Mouse (Mus musculus): ENCODE measurements around the gene Pax7. TPM values are rescaled to one million over a fixed set of nuclear protein-coding genes. Genes with fewer than 3 reads are reported as not detected.

Gene Pax7
- total and polyA plus RNA-seq, 3 experiments = not detected

DNA sequence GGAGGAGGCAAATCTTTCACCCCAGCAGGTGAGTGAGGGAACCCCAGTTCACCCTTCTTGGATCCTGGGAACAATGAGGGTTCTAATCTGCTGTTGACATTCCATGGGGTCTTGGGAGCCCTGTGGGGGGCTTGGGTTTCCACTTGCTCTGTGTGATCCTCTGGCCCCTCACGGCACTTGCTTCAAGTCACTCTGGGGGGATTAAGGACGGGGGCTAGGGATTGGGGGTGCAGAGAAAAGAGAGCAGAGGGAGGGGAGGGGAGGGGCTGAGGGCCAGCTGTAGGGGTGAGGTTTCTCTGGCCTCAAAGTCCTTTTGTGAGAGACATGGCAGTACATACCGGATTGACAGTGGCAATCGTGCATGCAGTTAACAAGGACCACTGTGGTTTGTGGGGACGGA lies 140.0 kb downstream of the Pax7 start:
- Histone ChIP-seq H3K9me3 (replicated peaks; ENCODE audit: insufficient read depth, low read length) (no peaks in the 10 kb centered on the region), H3K36me3 (ENCODE audit: control insufficient read depth in 1 of 2, insufficient read depth in 2 of 2, low read length in 2 of 2) (no peaks in the 10 kb centered on the region), H3K9ac (ENCODE audit: control insufficient read depth, low read depth, low read length, poor library complexity, severe bottlenecking) (no peak overlapping the region), H3K4me1 (ENCODE audit: control insufficient read depth in 1 of 2, insufficient read depth in 2 of 2, low read length in 2 of 2) (no peaks in the 10 kb centered on the region), H3K27ac (ENCODE audit: control insufficient read depth, low read depth, low read length) (no peak overlapping the region), H3K4me3 (ENCODE audit: control insufficient read depth in 1 of 2, insufficient read depth in 1 of 2, low read depth in 2 of 2, low read length in 2 of 2) (no peak overlapping the region), H3K79me2 (ENCODE audit: control insufficient read depth, insufficient read depth, low read length, poor library complexity) (no peaks in the 10 kb centered on the region), H3K27me3 (ENCODE audit: control insufficient read depth in 1 of 2, insufficient read depth in 2 of 2, low read length in 2 of 2) (no peaks in the 10 kb centered on the region)
- no peak for DNase-seq (ENCODE audit: low read depth, low spot score)
- no peak for TF ChIP-seq USF1 (IDR thresholded peaks at IDR 0.05; ENCODE audit: low read depth, low read length)
- no peak for TF ChIP-seq ZMIZ1 (IDR thresholded peaks at IDR 0.05; ENCODE audit: low read depth, low read length)
- no peak for TF ChIP-seq NRF1 (IDR thresholded peaks at IDR 0.05; ENCODE audit: insufficient read depth, low read depth, low read length, poor library complexity, severe bottlenecking)

DNA sequence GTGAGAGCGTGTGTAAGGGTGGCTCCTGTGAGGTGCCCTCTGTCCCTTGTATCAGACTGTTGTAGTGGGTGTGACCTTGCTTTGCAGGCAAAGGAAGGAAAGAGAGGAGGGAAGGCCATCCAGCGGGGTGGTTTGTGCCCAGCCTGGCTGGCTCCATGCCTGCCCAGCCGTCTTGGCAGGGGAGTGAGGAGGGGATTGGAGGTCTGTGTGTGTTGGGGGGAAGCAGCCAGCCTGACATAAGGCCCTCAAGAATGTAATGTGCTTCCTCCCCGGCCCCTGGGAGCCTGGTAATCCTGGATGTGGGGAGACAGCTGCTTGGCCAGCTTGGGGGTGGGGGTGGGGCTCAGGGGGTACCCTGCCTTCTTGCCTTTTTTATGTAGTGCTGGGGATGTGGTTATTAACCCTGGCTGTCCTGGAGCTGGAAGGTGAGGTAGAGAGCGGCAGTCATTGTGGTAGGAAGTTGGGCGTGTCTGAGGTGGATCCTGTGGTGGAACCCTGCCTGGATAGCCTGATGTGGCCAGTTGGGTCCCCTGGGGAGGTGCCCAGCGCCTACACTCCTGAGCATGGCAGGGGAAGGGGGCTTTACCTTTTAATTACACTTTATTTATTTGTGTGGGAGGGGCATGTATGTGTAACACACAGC lies 143.6 kb downstream of the Pax7 start:
- H3K9ac ChIP-seq (ENCODE audit: control insufficient read depth, low read depth, low read length, poor library complexity, severe bottlenecking) = no peak overlapping the region
- no peaks in the 10 kb centered on the region for H3K27me3 ChIP-seq (ENCODE audit: control insufficient read depth in 1 of 2, insufficient read depth in 2 of 2, low read length in 2 of 2)
- no peak for DNase-seq (ENCODE audit: low read depth, low spot score)
- TF ChIP-seq TAL1 (IDR thresholded peaks at IDR 0.05; ENCODE audit: low read length) (no peak), ZMIZ1 (IDR thresholded peaks at IDR 0.05; ENCODE audit: low read depth, low read length) (no peak), MAZ (IDR thresholded peaks at IDR 0.05; ENCODE audit: low read depth, low read length) (no peak), BHLHE40 (IDR thresholded peaks at IDR 0.05; ENCODE audit: borderline replicate concordance, low read depth, low read length) (no peak), USF2 (IDR thresholded peaks at IDR 0.05; ENCODE audit: borderline replicate concordance in 1 of 2, insufficient read depth in 1 of 2, low read depth in 1 of 2, low read length in 2 of 2) (no peak), KAT2A (conservative IDR thresholded peaks at IDR 0.05; ENCODE audit: low read depth, low read length) (no peak)
- no peaks in the 10 kb centered on the region for H3K36me3 ChIP-seq (ENCODE audit: control insufficient read depth in 1 of 2, insufficient read depth in 2 of 2, low read length in 2 of 2)
- no peaks in the 10 kb centered on the region for H3K79me2 ChIP-seq (ENCODE audit: control insufficient read depth, insufficient read depth, low read length, poor library complexity)
- H3K4me3 ChIP-seq (ENCODE audit: control insufficient read depth in 1 of 2, insufficient read depth in 1 of 2, low read depth in 2 of 2, low read length in 2 of 2) = no peak overlapping the region
- H3K27ac ChIP-seq (ENCODE audit: control insufficient read depth, low read depth, low read length) = no peak overlapping the region
- H3K4me1 ChIP-seq (ENCODE audit: control insufficient read depth in 1 of 2, insufficient read depth in 2 of 2, low read length in 2 of 2) = no peaks in the 10 kb centered on the region
- H3K9me3 ChIP-seq (replicated peaks; ENCODE audit: insufficient read depth, low read length) = no peaks in the 10 kb centered on the region

DNA sequence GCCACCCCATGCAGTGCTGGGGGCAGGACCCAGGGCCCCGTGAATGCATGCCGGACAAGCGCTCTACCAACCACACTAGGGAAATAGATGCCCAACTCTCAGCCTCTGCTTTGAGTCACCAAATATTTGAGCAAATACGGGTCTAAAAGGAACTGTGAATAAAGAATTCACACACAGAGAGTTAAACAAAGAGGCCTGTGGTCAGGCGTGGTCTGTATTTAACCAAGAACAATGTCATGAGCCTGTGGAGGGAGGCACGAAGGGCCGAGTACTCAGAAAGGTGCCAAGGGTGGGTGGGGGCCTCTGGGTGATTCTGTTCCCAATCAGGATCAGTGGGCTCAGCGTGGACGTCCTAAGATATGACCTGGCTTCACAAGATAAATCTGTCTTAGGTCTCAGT lies 145.3 kb downstream of the Pax7 start:
- H3K4me3 ChIP-seq (ENCODE audit: control insufficient read depth in 1 of 2, insufficient read depth in 1 of 2, low read depth in 2 of 2, low read length in 2 of 2) = no peak overlapping the region
- TF ChIP-seq BHLHE40 (IDR thresholded peaks at IDR 0.05; ENCODE audit: borderline replicate concordance, low read depth, low read length) (no peak), USF2 (IDR thresholded peaks at IDR 0.05; ENCODE audit: borderline replicate concordance in 1 of 2, insufficient read depth in 1 of 2, low read depth in 1 of 2, low read length in 2 of 2) (no peak), GATA1 (IDR thresholded peaks at IDR 0.05; ENCODE audit: low read depth, low read length) (no peak), MYB (IDR thresholded peaks at IDR 0.05; ENCODE audit: low read depth, low read length) (no peak), ELF1 (IDR thresholded peaks at IDR 0.05; ENCODE audit: low read depth, low read length) (no peak), MXI1 (IDR thresholded peaks at IDR 0.05; ENCODE audit: low read depth, low read length) (no peak), CHD2 (IDR thresholded peaks at IDR 0.05; ENCODE audit: low read length) (no peak), NRF1 (IDR thresholded peaks at IDR 0.05; ENCODE audit: insufficient read depth, low read depth, low read length, poor library complexity, severe bottlenecking) (no peak), KAT2A (conservative IDR thresholded peaks at IDR 0.05; ENCODE audit: low read depth, low read length) (no peak)
- no peak overlapping the region for H3K27ac ChIP-seq (ENCODE audit: control insufficient read depth, low read depth, low read length)
- H3K79me2 ChIP-seq (ENCODE audit: control insufficient read depth, insufficient read depth, low read length, poor library complexity) = no peaks in the 10 kb centered on the region
- H3K9ac ChIP-seq (ENCODE audit: control insufficient read depth, low read depth, low read length, poor library complexity, severe bottlenecking) = no peak overlapping the region
- no peaks in the 10 kb centered on the region for H3K36me3 ChIP-seq (ENCODE audit: control insufficient read depth in 1 of 2, insufficient read depth in 2 of 2, low read length in 2 of 2)
- DNase-seq (ENCODE audit: low read depth, low spot score) = no peak
- H3K9me3 ChIP-seq (replicated peaks; ENCODE audit: insufficient read depth, low read length) = no peaks in the 10 kb centered on the region
- H3K4me1 ChIP-seq (ENCODE audit: control insufficient read depth in 1 of 2, insufficient read depth in 2 of 2, low read length in 2 of 2) = no peaks in the 10 kb centered on the region
- no peaks in the 10 kb centered on the region for H3K27me3 ChIP-seq (ENCODE audit: control insufficient read depth in 1 of 2, insufficient read depth in 2 of 2, low read length in 2 of 2)

Other genes with a start within 250 kb of the Pax7 start
- gene Gm21969, start 230.3 kb downstream of the Pax7 start, total RNA-seq (2012; rRNA removed) = not detected in 2 replicates
- gene Gm21969, start 230.3 kb downstream of the Pax7 start, polyA plus RNA-seq (2012; ENCODE audit: insufficient read depth in 1 of 2, insufficient read length in 2 of 2, low read depth in 1 of 2, low replicate concordance in 2 of 2, missing spikeins in 1 of 2) = under 1 TPM in 1 of 2 experiments, not detected in 1; 0.03 TPM
- gene Aldh4a1, start 210.7 kb downstream of the Pax7 start, total RNA-seq (2012; rRNA removed) = 11.0 and 11.7 TPM in 2 replicates
- 10 to 100 TPM in 1 of 2 experiments, not detected in 1; 12.3 TPM for gene Aldh4a1, start 210.7 kb downstream of the Pax7 start, polyA plus RNA-seq (2012; ENCODE audit: insufficient read depth in 1 of 2, insufficient read length in 2 of 2, low read depth in 1 of 2, low replicate concordance in 2 of 2, missing spikeins in 1 of 2)
- gene Tas1r2, start 180.0 kb downstream of the Pax7 start, total RNA-seq (2012; rRNA removed) = not detected in 2 replicates
- gene Tas1r2, start 180.0 kb downstream of the Pax7 start, polyA plus RNA-seq (2012; ENCODE audit: insufficient read depth in 1 of 2, insufficient read length in 2 of 2, low read depth in 1 of 2, low replicate concordance in 2 of 2, missing spikeins in 1 of 2) = not detected
- under 0.01 TPM in 1 of 2 replicates, not detected in the other for gene Klhdc7a, start 134.5 kb upstream of the Pax7 start, total RNA-seq (2012; rRNA removed)
- not detected for gene Klhdc7a, start 134.5 kb upstream of the Pax7 start, polyA plus RNA-seq (2012; ENCODE audit: insufficient read depth in 1 of 2, insufficient read length in 2 of 2, low read depth in 1 of 2, low replicate concordance in 2 of 2, missing spikeins in 1 of 2)